Mouse (Mus musculus) testis, postnatal 10 days (tissue): Measurements from ENCODE around the gene Vmn2r93.

Experiments
- DNase-seq: peaks from one replicate; pipeline ENCODE4 v3.0.0; 2021; ENCODE audit warnings: low spot score

The Vmn2r93 gene

DNA sequence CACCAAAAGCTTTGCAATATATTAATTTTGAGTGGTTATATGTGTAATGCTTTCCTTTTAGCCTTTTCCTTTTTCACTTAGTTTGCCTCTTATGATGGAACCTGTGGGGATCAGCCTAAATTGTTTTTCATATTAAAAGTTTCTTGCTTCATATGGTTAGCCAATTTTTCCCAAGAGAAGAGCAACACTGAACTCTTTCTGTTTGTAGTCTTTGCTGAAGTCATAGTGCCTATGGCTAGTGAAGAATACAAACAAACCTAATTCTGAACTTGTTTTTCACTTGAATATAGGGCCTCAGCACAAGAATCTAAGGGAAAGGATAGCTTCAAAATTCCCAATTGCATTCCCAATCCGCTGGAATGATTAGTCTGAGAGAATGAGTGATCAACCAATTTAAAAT is at the start of gene Vmn2r93:
Gene Vmn2r93, plus strand, starts transcription at position 301 of the 400 bp plus-strand sequence.
- DNase-seq: no peak

DNA sequence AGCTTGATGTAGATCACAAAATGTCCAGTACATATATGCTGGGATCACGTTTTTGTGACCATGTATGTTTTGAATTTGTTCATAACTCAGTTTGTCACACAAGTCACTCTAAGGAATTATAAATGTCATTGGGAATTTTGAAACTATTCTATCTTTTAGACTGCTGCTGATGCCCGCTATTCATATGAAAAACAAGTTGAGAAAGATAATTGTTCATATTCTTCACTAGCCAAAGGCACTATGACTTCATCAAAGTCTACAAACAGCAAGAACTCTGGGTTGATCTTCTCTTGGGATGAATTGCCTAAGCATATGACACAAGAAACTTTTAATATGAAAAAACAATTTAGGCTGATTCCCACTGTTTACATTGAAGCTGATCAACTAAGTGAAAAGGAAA is 20.2 kb upstream of the Vmn2r93 start, which contains the start of gene Vmn2r94:
Gene Vmn2r94, minus strand, starts transcription at position 101 of the 400 bp plus-strand sequence.
- no peak for DNase-seq

DNA sequence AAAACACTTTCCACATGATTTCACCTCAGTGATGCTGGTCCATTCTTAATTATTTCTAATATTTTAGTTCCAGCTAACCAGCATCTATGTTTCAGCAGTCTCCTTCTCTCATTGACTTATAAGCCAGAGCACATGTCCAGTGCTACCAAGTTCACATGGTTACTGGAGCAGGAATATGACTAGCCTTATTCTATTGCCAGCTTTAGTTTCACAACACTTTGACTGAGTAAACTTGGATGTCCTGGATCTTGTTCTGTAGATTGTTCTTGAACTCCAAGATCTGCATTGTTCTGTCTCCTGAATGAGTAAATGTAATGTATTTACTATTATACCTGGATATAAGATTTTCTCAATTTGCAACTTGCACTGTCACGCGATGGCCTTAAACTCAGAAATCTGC is 25.1 kb downstream of the Vmn2r93 start:
- DNase-seq: no peak

DNA sequence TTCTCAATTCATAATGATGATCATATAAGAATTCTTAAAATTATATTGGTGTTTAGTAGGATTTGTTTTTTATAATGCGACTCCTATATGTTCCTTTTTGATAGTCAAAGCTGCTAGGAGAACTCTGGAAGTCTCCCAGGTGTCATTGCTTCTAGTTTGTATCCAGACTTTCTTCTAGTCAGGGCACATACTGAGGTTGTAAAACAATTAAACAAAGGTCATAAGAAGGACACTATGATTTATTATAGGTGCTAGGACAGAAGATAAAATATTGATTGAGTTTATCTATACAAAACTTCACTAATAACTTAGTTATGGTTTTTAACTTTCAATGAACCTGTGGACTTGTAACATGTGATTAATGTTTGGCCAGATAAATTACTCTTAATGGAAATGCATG is 62.1 kb downstream of the Vmn2r93 start:
- DNase-seq: no peak

DNA sequence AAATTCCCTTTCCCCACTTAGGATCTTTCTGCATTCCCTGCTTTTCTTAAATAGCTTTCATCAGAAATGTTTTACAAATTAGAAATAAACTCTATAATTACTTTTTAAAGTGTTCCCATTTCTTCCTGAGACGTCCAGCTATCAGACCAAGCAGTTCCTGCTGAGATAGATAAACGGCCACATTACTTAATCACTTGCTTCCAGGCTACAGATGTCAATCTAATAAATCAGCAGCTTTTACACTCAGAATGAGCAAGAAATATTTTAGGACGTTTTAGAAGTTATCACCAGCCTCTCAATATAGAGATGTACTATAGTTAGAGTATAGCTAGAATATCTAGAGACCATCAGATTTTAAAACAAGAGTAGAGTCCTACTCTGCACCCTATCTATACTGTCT is 62.7 kb downstream of the Vmn2r93 start:
- DNase-seq: no peak
